Mouse (Mus musculus) kidney, adult 9 months (tissue): ENCODE results near the gene Ormdl3.
"Not testable (repeated sequence)": the region's sequence is repeated elsewhere in the genome, so short reads cannot be mapped to it uniquely, and the experiment has no call there.

ENCODE experiments used
- DNase-seq: peaks from one replicate; pipeline ENCODE4 v3.0.0; 2022

Gene Ormdl3

GRCm38 (mm10) chr11:98586892-98587563 lies at the start of gene Ormdl3:
Gene Ormdl3 (minus strand): TSS chr11:98587368.
- DNase-seq, result peak; percentile 98

GRCm38 (mm10) chr11:98635312-98635970 lies 48.3 kb upstream of the Ormdl3 start:
- peak; percentile 30 for DNase-seq

GRCm38 (mm10) chr11:98630646-98631045 lies 43.5 kb upstream of the Ormdl3 start:
- DNase-seq, result no peak

GRCm38 (mm10) chr11:98628706-98629105 lies 41.5 kb upstream of the Ormdl3 start:
- no peak for DNase-seq

- DNase-seq, result no peak
Measured at GRCm38 (mm10) chr11:98625611-98626410, 38.6 kb upstream of the Ormdl3 start, which contains the start of the genes Gm12355 and Gsdma3. Gene Gm12355 (minus strand): TSS chr11:98625661. Gene Gsdma3 (plus strand): TSS chr11:98626360.

GRCm38 (mm10) chr11:98624381-98624780 lies 37.2 kb upstream of the Ormdl3 start:
- DNase-seq, result not testable (repeated sequence)

GRCm38 (mm10) chr11:98623981-98624380 lies 36.8 kb upstream of the Ormdl3 start:
- DNase-seq, result peak; percentile 56

- DNase-seq, result no peak
Measured at GRCm38 (mm10) chr11:98620791-98621190, 33.6 kb upstream of the Ormdl3 start.

- peak; percentile 60 for DNase-seq
Measured at GRCm38 (mm10) chr11:98606763-98607162, 19.6 kb upstream of the Ormdl3 start.

- DNase-seq, result not testable (repeated sequence)
Measured at GRCm38 (mm10) chr11:98604911-98605310, 17.7 kb upstream of the Ormdl3 start.

GRCm38 (mm10) chr11:98603953-98604352 lies 16.8 kb upstream of the Ormdl3 start:
- no peak for DNase-seq

GRCm38 (mm10) chr11:98602090-98602690 lies 15.0 kb upstream of the Ormdl3 start:
- no peak for DNase-seq

GRCm38 (mm10) chr11:98599291-98599690 lies 12.1 kb upstream of the Ormdl3 start:
- no peak for DNase-seq

- no peak for DNase-seq
Measured at GRCm38 (mm10) chr11:98598851-98599290, 11.7 kb upstream of the Ormdl3 start.

GRCm38 (mm10) chr11:98597991-98598390 lies 10.8 kb upstream of the Ormdl3 start, which contains the start of gene Lrrc3c:
Gene Lrrc3c (plus strand): TSS chr11:98598291.
- DNase-seq, result no peak

GRCm38 (mm10) chr11:98597363-98597762 lies 10.2 kb upstream of the Ormdl3 start:
- peak; percentile 60 for DNase-seq

- no peak for DNase-seq
Measured at GRCm38 (mm10) chr11:98595955-98596354, 8.8 kb upstream of the Ormdl3 start.

- DNase-seq, result no peak
Measured at GRCm38 (mm10) chr11:98595473-98595872, 8.3 kb upstream of the Ormdl3 start.

GRCm38 (mm10) chr11:98595021-98595420 lies 7.9 kb upstream of the Ormdl3 start:
- DNase-seq, result no peak

GRCm38 (mm10) chr11:98590548-98591445 lies 3.6 kb upstream of the Ormdl3 start:
- peak; percentile 61 for DNase-seq

- no peak for DNase-seq
Measured at GRCm38 (mm10) chr11:98589306-98589705, 2.1 kb upstream of the Ormdl3 start.

GRCm38 (mm10) chr11:98588833-98589281 lies 1.7 kb upstream of the Ormdl3 start:
- peak; percentile 22 for DNase-seq
